In genomic region chr17:8370634-8371229, GRCm38 (mm10) we compare ENCODE assay signal across 12 mouse cellular contexts. TPM values are rescaled to one million over a fixed set of nuclear protein-coding genes. Genes with fewer than 3 reads are reported as not detected.
A peak's percentile ranks its signal among the peaks of the same experiment; 100 is the strongest.
DNase-seq lines count a peak whose midpoint lies in the region; ATAC-seq lines count a peak whose summit lies in the region.
"Had no signal": no experiment of that assay in that cellular context is flagged by ENCODE, and none has a peak within 500 bp of the region (broad histone marks: within the 10 kb centered on the region; RNA-seq: fewer than 3 reads in every experiment).

No protein-coding gene starts in this region.

- no peaks in the 10 kb centered on the region for H3K9me3 ChIP-seq in heart, embryonic 10.5 days
- H3K9me3 ChIP-seq in embryonic facial prominence, embryonic 11.5 days (replicated peaks; ENCODE audit: control insufficient read depth, low read length) = no peaks in the 10 kb centered on the region
- H3K9me3 ChIP-seq in hindbrain, embryonic 16.5 days (ENCODE audit: control insufficient read depth, low read length) = no peaks in the 10 kb centered on the region
- H3K9me3 ChIP-seq in neural tube, embryonic 13.5 days = no peaks in the 10 kb centered on the region
- H3K9me3 ChIP-seq: kidney, embryonic 15.5 days; limb, embryonic 15.5 days had no signal

- no peak overlapping the region for H3K4me3 ChIP-seq in heart, embryonic 10.5 days
- H3K4me3 ChIP-seq in embryonic facial prominence, embryonic 11.5 days (ENCODE audit: low read depth, low read length) = no peak overlapping the region
- no peak overlapping the region for H3K4me3 ChIP-seq in hindbrain, embryonic 16.5 days (ENCODE audit: low read length)
- H3K4me3 ChIP-seq in neural tube, embryonic 13.5 days = no peak overlapping the region
- H3K4me3 ChIP-seq: limb, embryonic 15.5 days had no signal

- H3K36me3 ChIP-seq in heart, embryonic 10.5 days = no peaks in the 10 kb centered on the region
- H3K36me3 ChIP-seq in embryonic facial prominence, embryonic 11.5 days (replicated peaks; ENCODE audit: control insufficient read depth, insufficient read depth, low read depth, low read length) = no peaks in the 10 kb centered on the region
- H3K36me3 ChIP-seq in hindbrain, embryonic 16.5 days (ENCODE audit: control insufficient read depth, insufficient read depth, low read length) = no peaks in the 10 kb centered on the region
- no peaks in the 10 kb centered on the region for H3K36me3 ChIP-seq in neural tube, embryonic 13.5 days
- H3K36me3 ChIP-seq: kidney, embryonic 15.5 days; limb, embryonic 15.5 days had no signal

- 0 out of 2 replicates have a peak overlapping the region, but pooled peaks have one; percentile 5 for H3K4me2 ChIP-seq in embryonic facial prominence, embryonic 11.5 days (ENCODE audit: low read depth, low read length)
- no peak overlapping the region for H3K4me2 ChIP-seq in hindbrain, embryonic 16.5 days (ENCODE audit: low read length)
- H3K4me2 ChIP-seq in neural tube, embryonic 13.5 days = peak overlapping the region; percentile 61; the same call in 1 of the 2 replicates

- 28% methylated on average over 13 of the region's 13 CpGs for WGBS in heart, embryonic 10.5 days
- WGBS in embryonic facial prominence, embryonic 11.5 days = 25% methylated on average over 13 of the region's 13 CpGs
- WGBS in hindbrain, embryonic 16.5 days = 18% methylated on average over 13 of the region's 13 CpGs
- WGBS in neural tube, embryonic 13.5 days = 21% methylated on average over 13 of the region's 13 CpGs

- ATAC-seq in embryonic facial prominence, embryonic 11.5 days (replicated peaks; ENCODE audit: insufficient number of reproducible peaks, low FRiP score, low TSS enrichment, low read depth) = no peak
- ATAC-seq in hindbrain, embryonic 16.5 days = no peak
- no peak for ATAC-seq in neural tube, embryonic 13.5 days (ENCODE audit: low read depth)
- no peak for ATAC-seq in granulocyte monocyte progenitor cell, adult 5-6 weeks (replicated peaks; ENCODE audit: poor library complexity, severe bottlenecking)

- H3K9ac ChIP-seq in embryonic facial prominence, embryonic 11.5 days (replicated peaks; ENCODE audit: low read length) = peak overlapping the region; percentile 29; the same call in 1 of the 2 replicates
- H3K9ac ChIP-seq in hindbrain, embryonic 16.5 days (ENCODE audit: low read depth, low read length) = peak overlapping the region; percentile 20; the same call in 1 of the 2 replicates
- peak overlapping the region; percentile 74 for H3K9ac ChIP-seq in neural tube, embryonic 13.5 days
- H3K9ac ChIP-seq: kidney, embryonic 15.5 days; limb, embryonic 15.5 days had no signal

- peak overlapping the region; percentile 30 for H3K27ac ChIP-seq in heart, embryonic 10.5 days
- no peak overlapping the region for H3K27ac ChIP-seq in embryonic facial prominence, embryonic 11.5 days (replicated peaks; ENCODE audit: low read depth, low read length)
- H3K27ac ChIP-seq in hindbrain, embryonic 16.5 days (ENCODE audit: low read depth, low read length) = peak overlapping the region; percentile 96
- H3K27ac ChIP-seq in neural tube, embryonic 13.5 days (replicated peaks) = peak overlapping the region; percentile 96

- peaks cover 36% of the 10 kb centered on the region for H3K27me3 ChIP-seq in heart, embryonic 10.5 days (ENCODE audit: insufficient read depth, poor library complexity, severe bottlenecking)
- no peaks in the 10 kb centered on the region for H3K27me3 ChIP-seq in embryonic facial prominence, embryonic 11.5 days (ENCODE audit: control insufficient read depth, insufficient read depth, low read length)
- H3K27me3 ChIP-seq in hindbrain, embryonic 16.5 days (replicated peaks; ENCODE audit: control insufficient read depth, insufficient read depth, low read length) = no peaks in the 10 kb centered on the region
- no peaks in the 10 kb centered on the region for H3K27me3 ChIP-seq in neural tube, embryonic 13.5 days
- H3K27me3 ChIP-seq: limb, embryonic 15.5 days had no signal

- DNase-seq in heart, embryonic 10.5 days (ENCODE audit: low spot score) = no peak
- DNase-seq in heart, adult 9 months (ENCODE audit: low spot score in 2 of 2) = no peak
- peak; percentile 64 for DNase-seq in embryonic facial prominence, embryonic 11.5 days (ENCODE audit: low spot score)
- DNase-seq in lung, postnatal 25 days (ENCODE audit: low spot score) = no peak
- no peak for DNase-seq in layer of hippocampus, adult 11-12 months (ENCODE audit: low spot score)

- peaks cover 38% of the 10 kb centered on the region for H3K4me1 ChIP-seq in heart, embryonic 10.5 days
- peaks cover 12% of the 10 kb centered on the region for H3K4me1 ChIP-seq in embryonic facial prominence, embryonic 11.5 days (ENCODE audit: control insufficient read depth, insufficient read depth, low read length)
- peaks cover 52% of the 10 kb centered on the region for H3K4me1 ChIP-seq in hindbrain, embryonic 16.5 days (ENCODE audit: control insufficient read depth, insufficient read depth, low read depth, low read length)
- H3K4me1 ChIP-seq in neural tube, embryonic 13.5 days (replicated peaks) = peaks cover 78% of the 10 kb centered on the region

RNA-seq across cellular contexts. Expression of gene T2, which starts 14.9 kb away (rescaled TPM):
- 0.14 and 0.52 TPM in 2 replicates for polyA plus RNA-seq in heart, embryonic 10.5 days (2016; fragmentation: Nextera tagmentation; extraction: Ambion mirVana)
- polyA plus RNA-seq in embryonic facial prominence, embryonic 11.5 days (2014; fragmentation: Nextera tagmentation; extraction: Ambion mirVana) = 0.74 and 1.2 TPM in 2 replicates
- 0.72 and 0.99 TPM in 2 replicates for polyA plus RNA-seq in hindbrain, embryonic 16.5 days (2015; fragmentation: Nextera tagmentation; extraction: Ambion mirVana)
- polyA plus RNA-seq in neural tube, embryonic 13.5 days (2015; fragmentation: Nextera tagmentation; extraction: Ambion mirVana) = 0.47 and 0.62 TPM in 2 replicates
- not detected in 2 replicates for total RNA-seq in granulocyte monocyte progenitor cell, adult 5-6 weeks (2014; fragmentation: Nextera tagmentation)
- not detected in 2 replicates for total RNA-seq in granulocyte monocyte progenitor cell, adult 5-6 weeks (2017)
- polyA plus RNA-seq: spleen, adult 2 months had no signal

RNA-seq across cellular contexts. Expression of gene Prr18, which starts 33.5 kb away (rescaled TPM):
- 0.07 and 0.11 TPM in 2 replicates for polyA plus RNA-seq in heart, embryonic 10.5 days (2016; fragmentation: Nextera tagmentation; extraction: Ambion mirVana)
- polyA plus RNA-seq in embryonic facial prominence, embryonic 11.5 days (2014; fragmentation: Nextera tagmentation; extraction: Ambion mirVana) = 0.31 and 0.49 TPM in 2 replicates
- polyA plus RNA-seq in hindbrain, embryonic 16.5 days (2015; fragmentation: Nextera tagmentation; extraction: Ambion mirVana) = 16.4 and 16.9 TPM in 2 replicates
- polyA plus RNA-seq in neural tube, embryonic 13.5 days (2015; fragmentation: Nextera tagmentation; extraction: Ambion mirVana) = 9.8 TPM in 2 replicates
- total RNA-seq in granulocyte monocyte progenitor cell, adult 5-6 weeks (2014; fragmentation: Nextera tagmentation) = not detected in 2 replicates
- total RNA-seq in granulocyte monocyte progenitor cell, adult 5-6 weeks (2017) = not detected in 2 replicates
- polyA plus RNA-seq: heart, embryonic 14.5 days had no signal

RNA-seq across cellular contexts. Expression of gene Sft2d1, which starts 59.8 kb away (rescaled TPM):
- 79.4 and 85.3 TPM in 2 replicates for polyA plus RNA-seq in heart, embryonic 10.5 days (2016; fragmentation: Nextera tagmentation; extraction: Ambion mirVana)
- 47.5 and 48.3 TPM in 2 replicates for polyA plus RNA-seq in embryonic facial prominence, embryonic 11.5 days (2014; fragmentation: Nextera tagmentation; extraction: Ambion mirVana)
- polyA plus RNA-seq in hindbrain, embryonic 16.5 days (2015; fragmentation: Nextera tagmentation; extraction: Ambion mirVana) = 172 and 184 TPM in 2 replicates
- 149 and 165 TPM in 2 replicates for polyA plus RNA-seq in neural tube, embryonic 13.5 days (2015; fragmentation: Nextera tagmentation; extraction: Ambion mirVana)
- total RNA-seq in granulocyte monocyte progenitor cell, adult 5-6 weeks (2014; fragmentation: Nextera tagmentation) = 84.0 and 86.0 TPM in 2 replicates
- 32.9 and 33.3 TPM in 2 replicates for total RNA-seq in granulocyte monocyte progenitor cell, adult 5-6 weeks (2017)

Comparison
In these comparisons a context has a peak if more than half of its experiments do, and no peak if none do; other contexts are left out.
1. H3K9ac ChIP-seq: peak in every context shown above with its lines; median percentile 74 in neural tube, embryonic 13.5 days; 29 in embryonic facial prominence, embryonic 11.5 days; 20 in hindbrain, embryonic 16.5 days.